Mouse (Mus musculus) E14TG2a.4 (cell line): ENCODE measurements around the gene Lin7b.

ENCODE experiments used
- H3K27me3 ChIP-seq: 2 replicates; pipeline ENCODE4 v1.6.1; 2014; ENCODE audit warnings: low read length, control low read depth; ENCODE audit not compliant: insufficient read depth
- H3K36me3 ChIP-seq: 2 replicates; pipeline ENCODE4 v1.6.1; 2014; ENCODE audit warnings: low read length, control low read depth; ENCODE audit not compliant: insufficient read depth
- H3K4me1 ChIP-seq: replicated peaks from 2 replicates; pipeline ENCODE4 v1.6.1; 2014; ENCODE audit warnings: low read depth, low read length, control low read depth
- H3K4me3 ChIP-seq: replicated peaks from 2 replicates; pipeline ENCODE4 v1.5.1; 2014; ENCODE audit warnings: mild to moderate bottlenecking, low read length
- H3K9me3 ChIP-seq: 2 replicates; pipeline ENCODE4 v1.6.1; 2014; ENCODE audit warnings: low read length, control low read depth
- CTCF ChIP-seq: conservative IDR thresholded peaks from 2 replicates; pipeline ENCODE4 v1.5.1; 2014; ENCODE audit warnings: low read length
- NANOG ChIP-seq: IDR thresholded peaks from 2 replicates; pipeline ENCODE4 v1.6.1; 2014; ENCODE audit warnings: borderline replicate concordance, low read length, mixed read lengths
- POU5F1 ChIP-seq: IDR thresholded peaks from 2 replicates; pipeline ENCODE4 v1.6.1; 2014; ENCODE audit warnings: low read length, borderline replicate concordance

Lin7b gene

GRCm38 (mm10) chr7:45336319-45336718, 34.1 kb downstream of the Lin7b start:
- Histone ChIP-seq H3K4me3 (no peak overlapping the region), H3K27me3 (peaks cover 3% of the 10 kb centered on the region; the same call in 1 of the 2 replicates), H3K9me3 (peaks cover 8% of the 10 kb centered on the region; the same call in 1 of the 2 replicates), H3K4me1 (peaks cover 80% of the 10 kb centered on the region), H3K36me3 (peaks cover 9% of the 10 kb centered on the region; the same call in 1 of the 2 replicates)
- TF ChIP-seq NANOG (no peak), POU5F1 (no peak), CTCF (no peak)

- Histone ChIP-seq H3K27me3 (peaks cover 3% of the 10 kb centered on the region; the same call in 1 of the 2 replicates), H3K9me3 (peaks cover 8% of the 10 kb centered on the region; the same call in 1 of the 2 replicates), H3K36me3 (peaks cover 14% of the 10 kb centered on the region), H3K4me1 (peaks cover 76% of the 10 kb centered on the region), H3K4me3 (peak within 1 kb of the TSS; percentile 90; the same call in 1 of the 2 replicates)
- TF ChIP-seq NANOG (no peak), POU5F1 (no peak), CTCF (no peak)
These were observed 35.3 kb downstream of the Lin7b start, which contains the start of gene Hrc for GRCm38 (mm10) chr7:45335056-45335455. TSS of gene Hrc (plus strand) at chr7:45335290.

DNA sequence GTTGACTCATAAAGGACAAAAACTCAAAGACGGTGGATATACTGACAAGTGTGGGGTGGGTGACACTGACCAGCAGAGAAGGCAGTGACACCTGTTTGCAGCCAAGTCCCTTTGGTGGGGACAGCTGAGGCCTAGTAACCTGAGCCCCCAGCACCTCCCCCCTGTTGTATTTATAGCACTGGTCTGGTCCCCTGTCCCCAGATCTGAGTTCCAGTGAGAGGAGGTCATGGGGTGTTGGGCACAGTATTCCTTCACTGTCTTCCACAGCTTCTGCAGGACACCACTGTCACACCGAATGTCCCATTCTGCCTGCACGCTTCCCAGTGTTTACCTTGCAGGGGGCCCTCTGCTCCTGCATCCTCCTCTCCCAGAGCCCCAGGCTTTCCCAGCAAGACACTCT, 35.8 kb downstream of the Lin7b start:
- Histone ChIP-seq H3K4me1 (peaks cover 72% of the 10 kb centered on the region), H3K4me3 (no peak overlapping the region), H3K9me3 (peaks cover 8% of the 10 kb centered on the region; the same call in 1 of the 2 replicates), H3K27me3 (peaks cover 3% of the 10 kb centered on the region; the same call in 1 of the 2 replicates), H3K36me3 (peaks cover 13% of the 10 kb centered on the region)
- TF ChIP-seq CTCF (no peak), NANOG (no peak), POU5F1 (no peak)

DNA sequence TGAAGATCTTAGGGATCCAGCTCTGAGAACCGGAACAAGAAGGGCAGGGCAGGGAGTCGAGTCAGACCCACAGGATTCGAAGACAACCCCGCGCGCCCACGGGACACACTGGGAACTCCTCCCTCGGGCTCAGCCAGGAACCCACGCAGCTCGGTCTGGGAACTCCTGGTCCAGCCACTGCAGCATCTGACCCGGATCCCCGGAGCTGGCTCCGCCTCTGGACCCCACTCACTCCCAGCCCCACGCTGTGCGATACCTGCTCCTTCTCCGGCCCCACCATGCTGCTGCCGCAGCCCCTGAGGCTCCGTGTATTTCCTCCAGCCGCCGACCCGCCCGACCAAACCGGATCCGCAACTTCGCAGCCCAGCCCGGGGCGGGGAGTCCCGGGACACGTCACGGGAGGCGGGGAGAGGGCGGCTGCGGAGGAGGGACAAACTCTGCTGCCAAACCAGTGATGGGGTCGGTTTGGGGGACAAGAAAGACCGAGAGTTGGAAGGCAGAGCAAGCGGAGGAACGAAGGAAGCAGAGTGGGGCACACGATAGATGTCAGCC, 36.9 kb downstream of the Lin7b start, which contains the start of gene Trpm4:
TSS of gene Trpm4 (minus strand) at position 350 of the 552 bp plus-strand sequence.
- peaks cover 3% of the 10 kb centered on the region; the same call in 1 of the 2 replicates for H3K27me3 ChIP-seq
- H3K4me1 ChIP-seq: peaks cover 61% of the 10 kb centered on the region
- H3K36me3 ChIP-seq: peaks cover 20% of the 10 kb centered on the region
- peak within 1 kb of the TSS; percentile 90 for H3K4me3 ChIP-seq
- H3K9me3 ChIP-seq: no peaks in the 10 kb centered on the region
- TF ChIP-seq NANOG (no peak), POU5F1 (no peak), CTCF (no peak)

DNA sequence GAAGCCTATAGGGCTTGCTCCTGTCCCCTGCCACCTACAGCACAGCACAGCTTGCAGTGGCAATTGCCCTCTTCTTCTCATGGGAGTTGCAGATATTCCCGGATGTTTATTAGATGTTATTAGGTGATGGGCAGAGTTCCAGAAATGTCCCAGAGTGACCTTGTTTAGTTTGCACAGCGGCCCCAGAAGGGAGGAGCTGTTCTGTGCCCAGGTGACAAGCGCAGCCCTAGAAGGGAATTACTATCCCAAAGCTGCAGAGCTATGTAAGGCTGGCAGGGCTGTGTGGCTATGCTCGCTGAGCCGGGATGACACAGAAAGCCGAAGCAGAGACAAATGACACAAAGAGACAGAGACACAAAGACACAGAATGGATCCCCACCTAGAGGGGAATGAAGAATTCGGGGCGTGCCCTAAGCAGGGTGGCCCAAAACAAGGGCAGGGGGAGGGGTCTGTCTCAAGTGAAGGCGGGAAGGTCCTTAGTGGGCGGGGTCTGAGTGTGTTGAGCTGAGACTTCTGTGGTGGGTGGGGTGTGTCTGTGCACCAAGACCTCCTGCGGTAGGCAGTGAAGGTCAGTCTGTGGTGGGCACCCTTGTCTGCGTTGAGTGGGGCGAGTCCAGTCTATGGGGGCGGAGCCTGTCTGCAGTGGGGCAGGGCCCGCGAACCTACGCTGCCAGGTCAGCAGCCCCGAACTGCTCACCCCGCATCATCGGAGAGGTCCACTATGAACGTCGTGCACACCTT, 37.5 kb downstream of the Lin7b start:
- H3K27me3 ChIP-seq: peaks cover 3% of the 10 kb centered on the region; the same call in 1 of the 2 replicates
- TF ChIP-seq CTCF: no peak
- TF ChIP-seq NANOG: no peak
- TF ChIP-seq POU5F1: no peak
- peak overlapping the region; percentile 90 for H3K4me3 ChIP-seq
- H3K36me3 ChIP-seq: peaks cover 20% of the 10 kb centered on the region
- peaks cover 54% of the 10 kb centered on the region for H3K4me1 ChIP-seq
- no peaks in the 10 kb centered on the region for H3K9me3 ChIP-seq

DNA sequence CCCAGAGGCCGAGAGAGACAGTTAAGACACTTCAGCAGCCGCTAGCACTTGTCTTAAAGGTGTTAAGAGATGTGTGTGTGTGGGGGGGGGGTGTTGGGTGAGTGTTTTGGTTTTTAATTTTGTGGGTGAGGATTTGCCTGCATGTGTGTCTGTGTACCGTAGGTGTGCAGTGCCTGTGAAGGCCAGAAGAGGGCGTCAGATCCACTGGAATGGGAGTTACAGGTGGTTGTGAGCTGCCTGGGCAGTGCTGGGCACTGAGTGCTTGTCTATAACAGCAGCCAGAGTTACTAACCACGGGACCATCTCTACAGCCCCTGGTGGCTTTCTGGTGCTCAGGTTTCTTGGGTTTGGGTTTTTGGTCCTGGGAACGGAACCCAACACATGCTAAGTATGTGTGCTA, 38.9 kb downstream of the Lin7b start:
- Histone ChIP-seq H3K4me1 (peaks cover 58% of the 10 kb centered on the region), H3K27me3 (peaks cover under 1% of the 10 kb centered on the region; the same call in 1 of the 2 replicates), H3K9me3 (no peaks in the 10 kb centered on the region), H3K4me3 (no peak overlapping the region), H3K36me3 (peaks cover 32% of the 10 kb centered on the region)
- TF ChIP-seq POU5F1 (no peak), CTCF (peak; percentile 55), NANOG (no peak)

DNA sequence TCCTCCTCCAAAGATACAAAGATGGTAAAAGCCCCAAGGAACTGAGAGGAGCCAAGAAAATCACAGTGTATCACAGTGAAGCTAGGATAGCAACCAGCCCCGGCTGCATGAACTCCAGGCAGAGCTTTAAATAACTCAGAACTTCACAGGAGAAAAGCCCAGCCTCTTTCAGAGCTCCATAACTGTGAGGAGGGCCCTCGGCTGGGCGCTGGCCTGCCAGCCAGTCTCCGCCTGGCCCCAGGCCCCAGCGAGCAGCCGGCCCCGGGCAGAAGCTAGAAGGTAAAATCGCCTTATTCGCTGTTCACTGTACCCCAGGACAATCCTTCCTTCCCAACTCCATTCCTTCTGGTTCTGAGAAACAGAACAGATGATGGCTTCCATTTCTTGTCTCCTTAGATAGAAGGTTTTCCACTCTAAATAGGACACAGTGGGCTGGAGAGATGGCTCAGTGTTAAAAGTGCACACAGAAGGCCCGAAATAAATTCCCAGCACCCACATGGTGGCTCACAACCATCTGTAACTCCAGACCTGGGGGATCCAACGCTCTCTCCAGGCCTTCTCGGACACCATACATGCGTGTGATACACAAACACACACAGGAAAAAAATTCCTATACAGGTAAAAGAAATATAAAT, 41.4 kb downstream of the Lin7b start:
- peaks cover 40% of the 10 kb centered on the region for H3K4me1 ChIP-seq
- H3K27me3 ChIP-seq: no peaks in the 10 kb centered on the region
- no peaks in the 10 kb centered on the region for H3K9me3 ChIP-seq
- TF ChIP-seq CTCF (no peak), NANOG (no peak), POU5F1 (no peak)
- H3K36me3 ChIP-seq: peaks cover 45% of the 10 kb centered on the region
- no peak overlapping the region for H3K4me3 ChIP-seq

DNA sequence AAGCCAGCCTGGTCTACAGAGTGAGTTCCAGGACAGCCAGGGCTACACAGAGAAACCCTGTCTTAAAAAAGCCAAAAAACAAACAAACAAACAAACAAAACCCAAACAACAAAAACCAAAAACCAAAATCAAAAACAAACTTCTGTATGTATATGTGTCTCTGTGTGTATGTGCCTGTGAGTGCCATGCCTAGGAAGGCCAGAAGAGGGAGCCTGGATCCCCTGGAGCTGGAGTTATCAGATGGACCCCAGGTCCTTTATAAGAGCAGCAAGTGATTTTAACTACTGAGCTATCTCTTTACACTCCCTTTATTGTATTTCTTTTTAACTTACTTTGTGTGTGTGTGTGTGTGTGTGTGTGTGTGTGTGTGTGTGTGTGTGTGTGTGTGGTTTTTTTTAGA, 44.6 kb downstream of the Lin7b start:
- peaks cover 20% of the 10 kb centered on the region for H3K4me1 ChIP-seq
- H3K27me3 ChIP-seq: no peaks in the 10 kb centered on the region
- TF ChIP-seq CTCF (peak; percentile 44), POU5F1 (no peak)
- H3K36me3 ChIP-seq: peaks cover 66% of the 10 kb centered on the region
- no peaks in the 10 kb centered on the region for H3K9me3 ChIP-seq
- no peak overlapping the region for H3K4me3 ChIP-seq

DNA sequence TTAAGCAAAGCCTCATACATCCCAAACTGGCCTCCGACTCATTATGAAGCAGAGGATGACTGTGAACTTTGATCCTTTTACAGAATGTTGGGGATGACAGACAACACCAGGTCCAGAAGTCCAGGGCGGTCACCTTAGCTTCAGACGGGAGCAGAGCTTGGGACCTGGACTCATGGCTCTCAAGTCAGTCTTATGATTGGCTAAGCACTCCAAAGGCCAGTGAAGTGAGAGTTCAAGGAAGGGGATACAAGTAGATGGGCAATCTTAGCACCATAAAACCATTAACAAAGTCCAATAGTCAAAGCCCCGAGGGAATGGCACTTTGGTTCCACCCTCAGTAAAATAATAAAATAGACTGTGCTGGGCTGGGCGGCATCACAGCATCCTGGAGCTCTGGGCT, 47.3 kb downstream of the Lin7b start:
- TF ChIP-seq NANOG (no peak), CTCF (no peak), POU5F1 (no peak)
- Histone ChIP-seq H3K27me3 (no peaks in the 10 kb centered on the region), H3K4me1 (peaks cover 28% of the 10 kb centered on the region), H3K4me3 (no peak overlapping the region), H3K9me3 (no peaks in the 10 kb centered on the region), H3K36me3 (peaks cover 79% of the 10 kb centered on the region)
